In genomic region chr1:24758516-24758915, GRCm38 (mm10) we compare ENCODE assay signal across 16 mouse cellular contexts.
A peak's percentile ranks its signal among the peaks of the same experiment; 100 is the strongest.
DNase-seq lines count a peak whose midpoint lies in the region; ATAC-seq and TF ChIP-seq lines count a peak whose summit lies in the region.
"Had no signal": no experiment of that assay in that cellular context is flagged by ENCODE, and none has a peak within 500 bp of the region (broad histone marks: within the 10 kb centered on the region; RNA-seq: fewer than 3 reads in every experiment).

No protein-coding gene starts in this region.

- H3K4me1 ChIP-seq in forebrain, embryonic 13.5 days, result peaks cover 12% of the 10 kb centered on the region; the same call in 1 of the 2 replicates
- peaks cover 30% of the 10 kb centered on the region for H3K4me1 ChIP-seq in forebrain, embryonic 10.5 days
- peaks cover 36% of the 10 kb centered on the region for H3K4me1 ChIP-seq in midbrain, embryonic 10.5 days
- H3K4me1 ChIP-seq in midbrain, embryonic 16.5 days (ENCODE audit: control insufficient read depth, insufficient read depth, low read length), result peaks cover 3% of the 10 kb centered on the region; the same call in 1 of the 2 replicates
- no peaks in the 10 kb centered on the region for H3K4me1 ChIP-seq in hindbrain, postnatal 0 days (ENCODE audit: insufficient read depth, low read length)
- H3K4me1 ChIP-seq: heart, embryonic 15.5 days; kidney, embryonic 15.5 days had no signal

- H3K4me3 ChIP-seq in forebrain, embryonic 13.5 days, result no peak overlapping the region
- H3K4me3 ChIP-seq in forebrain, embryonic 10.5 days, result no peak overlapping the region
- H3K4me3 ChIP-seq in midbrain, embryonic 10.5 days, result no peak overlapping the region
- H3K4me3 ChIP-seq in midbrain, embryonic 16.5 days (ENCODE audit: low read depth, low read length), result no peak overlapping the region
- no peak overlapping the region for H3K4me3 ChIP-seq in hindbrain, postnatal 0 days (ENCODE audit: low read length)
- H3K4me3 ChIP-seq: erythroblast, embryonic 14.5 days; heart, embryonic 15.5 days; kidney, embryonic 15.5 days had no signal

- no peaks in the 10 kb centered on the region for H3K9me3 ChIP-seq in forebrain, embryonic 13.5 days (replicated peaks)
- H3K9me3 ChIP-seq in forebrain, embryonic 10.5 days, result no peaks in the 10 kb centered on the region
- H3K9me3 ChIP-seq in midbrain, embryonic 10.5 days (replicated peaks), result no peaks in the 10 kb centered on the region
- H3K9me3 ChIP-seq in midbrain, embryonic 16.5 days (replicated peaks; ENCODE audit: control insufficient read depth, low read length, poor library complexity, severe bottlenecking), result no peaks in the 10 kb centered on the region
- H3K9me3 ChIP-seq in hindbrain, postnatal 0 days (ENCODE audit: low read length), result no peaks in the 10 kb centered on the region
- H3K9me3 ChIP-seq: heart, embryonic 15.5 days; kidney, embryonic 15.5 days had no signal

- no peak for TF ChIP-seq CTCF in hindbrain, postnatal 0 days (IDR thresholded peaks at IDR 0.05; ENCODE audit: low read depth)

- DNase-seq in forebrain, embryonic 10.5 days (ENCODE audit: extremely low spot score, low spot score), result no peak
- DNase-seq in midbrain, embryonic 10.5 days (ENCODE audit: low spot score), result peak; percentile 20
- peak; percentile 48 for DNase-seq in cerebellum, adult 8-10 months
- peak; percentile 38 for DNase-seq in hindbrain, postnatal 0 days (ENCODE audit: low spot score)
- DNase-seq in gastrocnemius, postnatal 10 days, result no peak
- DNase-seq in heart, postnatal 14 days, result no peak
- DNase-seq: heart, adult 11 months; lung, postnatal 36 days; right cerebral cortex, postnatal 4 days had no signal

- intact Hi-C loops in heart, postnatal 14 days (cut with DNase I), result no loop called here

- 56% methylated on average over 8 of the region's 8 CpGs for WGBS in forebrain, embryonic 13.5 days
- WGBS in forebrain, embryonic 10.5 days, result 79% methylated on average over 8 of the region's 8 CpGs
- 65% methylated on average over 8 of the region's 8 CpGs for WGBS in midbrain, embryonic 10.5 days
- WGBS in midbrain, embryonic 16.5 days, result 44% methylated on average over 8 of the region's 8 CpGs
- 46% methylated on average over 8 of the region's 8 CpGs for whole genome bisulfite sequencing in hindbrain, postnatal 0 days

- H3K27me3 ChIP-seq in forebrain, embryonic 13.5 days, result no peaks in the 10 kb centered on the region
- H3K27me3 ChIP-seq in forebrain, embryonic 10.5 days (ENCODE audit: poor library complexity, severe bottlenecking), result no peaks in the 10 kb centered on the region
- no peaks in the 10 kb centered on the region for H3K27me3 ChIP-seq in midbrain, embryonic 10.5 days (ENCODE audit: low read depth, poor library complexity, severe bottlenecking)
- no peaks in the 10 kb centered on the region for H3K27me3 ChIP-seq in midbrain, embryonic 16.5 days (ENCODE audit: control insufficient read depth, insufficient read depth, low read depth, low read length)
- no peaks in the 10 kb centered on the region for H3K27me3 ChIP-seq in hindbrain, postnatal 0 days (ENCODE audit: insufficient read depth, low read length)
- H3K27me3 ChIP-seq: heart, embryonic 15.5 days; kidney, embryonic 15.5 days; Patski had no signal

- no peak overlapping the region for H3K9ac ChIP-seq in forebrain, embryonic 13.5 days
- no peak overlapping the region for H3K9ac ChIP-seq in midbrain, embryonic 16.5 days (ENCODE audit: low read depth, low read length)
- no peak overlapping the region for H3K9ac ChIP-seq in hindbrain, postnatal 0 days (replicated peaks; ENCODE audit: low read length)
- H3K9ac ChIP-seq: heart, embryonic 15.5 days; kidney, embryonic 15.5 days had no signal

- 0 out of 2 replicates have a peak, but pooled peaks have one; percentile 38 for ATAC-seq in forebrain, embryonic 13.5 days
- ATAC-seq in midbrain, embryonic 16.5 days, result no peak
- peak; percentile 83 for ATAC-seq in hindbrain, postnatal 0 days
- ATAC-seq: inflammation-experienced regulatory T-cells, adult 6 months; Patski had no signal

- no peak overlapping the region for H3K27ac ChIP-seq in forebrain, embryonic 13.5 days
- H3K27ac ChIP-seq in forebrain, embryonic 10.5 days, result no peak overlapping the region
- H3K27ac ChIP-seq in midbrain, embryonic 10.5 days (replicated peaks), result no peak overlapping the region
- no peak overlapping the region for H3K27ac ChIP-seq in midbrain, embryonic 16.5 days (ENCODE audit: low read length)
- peak overlapping the region; percentile 37; the same call in 1 of the 2 replicates for H3K27ac ChIP-seq in hindbrain, postnatal 0 days
- H3K27ac ChIP-seq: heart, embryonic 15.5 days; kidney, embryonic 15.5 days had no signal

- H3K36me3 ChIP-seq in forebrain, embryonic 13.5 days (ENCODE audit: poor library complexity, severe bottlenecking), result peaks cover 8% of the 10 kb centered on the region; the same call in 1 of the 2 replicates
- H3K36me3 ChIP-seq in forebrain, embryonic 10.5 days (replicated peaks), result peaks cover 3% of the 10 kb centered on the region
- H3K36me3 ChIP-seq in midbrain, embryonic 10.5 days, result peaks cover 12% of the 10 kb centered on the region
- H3K36me3 ChIP-seq in midbrain, embryonic 16.5 days (ENCODE audit: control insufficient read depth, insufficient read depth, low read length), result peaks cover 3% of the 10 kb centered on the region; the same call in 1 of the 2 replicates
- H3K36me3 ChIP-seq in hindbrain, postnatal 0 days (ENCODE audit: insufficient read depth, low read length), result peaks cover 6% of the 10 kb centered on the region; the same call in 1 of the 2 replicates

- H3K4me2 ChIP-seq in forebrain, embryonic 13.5 days, result no peak overlapping the region
- no peak overlapping the region for H3K4me2 ChIP-seq in midbrain, embryonic 16.5 days (ENCODE audit: low read length)
- H3K4me2 ChIP-seq in hindbrain, postnatal 0 days (ENCODE audit: low read depth, low read length), result no peak overlapping the region
- H3K4me2 ChIP-seq: heart, embryonic 15.5 days; kidney, embryonic 15.5 days had no signal

Comparison
In these comparisons a context has a peak if more than half of its experiments do, and no peak if none do; other contexts are left out.
1. DNase-seq: peak in midbrain, embryonic 10.5 days (single experiment), cerebellum, adult 8-10 months (single experiment) and hindbrain, postnatal 0 days (single experiment); none in forebrain, embryonic 10.5 days (single experiment), gastrocnemius, postnatal 10 days (single experiment) and heart, postnatal 14 days (0 of 2).